Mouse (Mus musculus) liver, postnatal 0 days (tissue): ENCODE measurements around the gene Myom1. TPM values are rescaled to one million over a fixed set of nuclear protein-coding genes. Genes with fewer than 3 reads are reported as not detected.

Experiments
- ATAC-seq: fragments of 200-750 bp; cut with Nextera tagmentation; 2 replicates; pipeline ENCODE4 v1.8.0; 2017; ENCODE audit warnings: mild to moderate bottlenecking, moderate library complexity
- DNase-seq: peaks from one replicate; pipeline ENCODE4 v3.0.0-alpha.2; 2016
- H3K27ac ChIP-seq: fragments of 300-500 bp; sonication (generic); 2 replicates; pipeline ENCODE4 v1.5.1; 2014; ENCODE audit warnings: antibody characterized with exemption, moderate library complexity, mild to moderate bottlenecking, low read depth
- H3K27me3 ChIP-seq: fragments of 300-500 bp; sonication (generic); 2 replicates; pipeline ENCODE4 v1.6.1; 2014; ENCODE audit warnings: low read length, control low read depth, mixed read lengths; ENCODE audit not compliant: insufficient read depth
- H3K36me3 ChIP-seq: fragments of 300-500 bp; sonication (generic); replicated peaks from 2 replicates; pipeline ENCODE4 v1.6.1; 2014; ENCODE audit warnings: mild to moderate bottlenecking, control low read depth, low read length, moderate library complexity, mixed read lengths; ENCODE audit not compliant: insufficient read depth
- H3K4me1 ChIP-seq: fragments of 300-500 bp; sonication (generic); 2 replicates; pipeline ENCODE4 v1.6.1; 2014; ENCODE audit warnings: antibody characterized with exemption, mild to moderate bottlenecking, control low read depth; ENCODE audit not compliant: insufficient read depth
- H3K4me2 ChIP-seq: fragments of 300-500 bp; sonication (generic); 2 replicates; pipeline ENCODE4 v1.6.1; 2014; ENCODE audit warnings: low read depth, mild to moderate bottlenecking, low read length, moderate library complexity, mixed read lengths
- H3K4me3 ChIP-seq: fragments of 300-500 bp; sonication (generic); 2 replicates; pipeline ENCODE4 v1.5.1; 2014; ENCODE audit warnings: low read depth, low read length
- H3K9ac ChIP-seq: fragments of 300-500 bp; sonication (generic); replicated peaks from 2 replicates; pipeline ENCODE4 v1.6.1; 2014; ENCODE audit warnings: mild to moderate bottlenecking, moderate library complexity
- H3K9me3 ChIP-seq: fragments of 300-500 bp; sonication (generic); 2 replicates; pipeline ENCODE4 v1.6.1; 2016; ENCODE audit warnings: mild to moderate bottlenecking, control low read depth, low read length, mixed read lengths
- CTCF ChIP-seq: sonication (generic); IDR thresholded peaks from 2 replicates; pipeline ENCODE4 v1.5.1; 2016; ENCODE audit warnings: antibody characterized with exemption, low read depth
- EP300 ChIP-seq: IDR thresholded peaks from 2 replicates; pipeline ENCODE4 v1.6.1; 2016; ENCODE audit warnings: antibody characterized with exemption, low read depth, mild to moderate bottlenecking
- WGBS: fragments of 180-500 bp; shearing (Covaris S2); extraction: QIAGEN DNeasy Blood & Tissue Kit; methylation state at CpG from one replicate; pipeline ENCODE4 v1.1.7; 2014; ENCODE audit not compliant: insufficient replicate concordance; 5-methylcytosine and 5-hydroxymethylcytosine counted together
- polyA plus RNA-seq: library from polyadenylated mRNA; unstranded; fragments of >200 nt; fragmentation: Nextera tagmentation; extraction: Ambion mirVana; gene quantifications from 2 replicates; pipeline ENCODE4 v1.2.1, GENCODE M21; 2015

Gene Myom1
- polyA plus RNA-seq, 1 experiment from 2014 or later, result 2.1 TPM

- no peaks in the 10 kb centered on the region for H3K27me3 ChIP-seq
- ATAC-seq (no peak), DNase-seq (no peak)
- no peaks in the 10 kb centered on the region for H3K9me3 ChIP-seq
- no peaks in the 10 kb centered on the region for H3K36me3 ChIP-seq
- H3K4me3 ChIP-seq, result no peak overlapping the region
- no peak overlapping the region for H3K9ac ChIP-seq
- no peaks in the 10 kb centered on the region for H3K4me1 ChIP-seq
- WGBS, result 78% methylated on average over 9 of the region's 9 CpGs
- no peak for TF ChIP-seq CTCF
- no peak for TF ChIP-seq EP300
- H3K4me2 ChIP-seq, result no peak overlapping the region
- H3K27ac ChIP-seq, result no peak overlapping the region
Observed at GRCm38 (mm10) chr17:71045591-71045990, 43.2 kb downstream of the Myom1 start.

- Histone ChIP-seq H3K9me3 (no peaks in the 10 kb centered on the region), H3K9ac (no peak overlapping the region), H3K36me3 (no peaks in the 10 kb centered on the region), H3K27ac (no peak overlapping the region), H3K4me2 (no peak overlapping the region), H3K4me1 (no peaks in the 10 kb centered on the region), H3K27me3 (no peaks in the 10 kb centered on the region), H3K4me3 (no peak overlapping the region)
- 83% methylated on average over 4 of the region's 4 CpGs for WGBS
- TF ChIP-seq EP300 (no peak), CTCF (no peak)
- ATAC-seq, result no peak
- DNase-seq, result no peak
Observed at GRCm38 (mm10) chr17:71046856-71047255, 44.4 kb downstream of the Myom1 start.

- H3K4me1 ChIP-seq, result peaks cover 6% of the 10 kb centered on the region; the same call in 1 of the 2 replicates
- H3K4me2 ChIP-seq, result no peak overlapping the region
- no peaks in the 10 kb centered on the region for H3K36me3 ChIP-seq
- no peaks in the 10 kb centered on the region for H3K27me3 ChIP-seq
- no peak overlapping the region for H3K27ac ChIP-seq
- 85% methylated on average over 8 of the region's 8 CpGs for WGBS
- no peak overlapping the region for H3K9ac ChIP-seq
- no peak overlapping the region for H3K4me3 ChIP-seq
- TF ChIP-seq EP300 (no peak), CTCF (no peak)
- no peak for DNase-seq
- no peak for ATAC-seq
- H3K9me3 ChIP-seq, result no peaks in the 10 kb centered on the region
Observed at GRCm38 (mm10) chr17:71049292-71049691, 46.9 kb downstream of the Myom1 start.

GRCm38 (mm10) chr17:71053134-71053708, 50.8 kb downstream of the Myom1 start:
- Histone ChIP-seq H3K4me1 (peaks cover 6% of the 10 kb centered on the region; the same call in 1 of the 2 replicates), H3K9me3 (no peaks in the 10 kb centered on the region), H3K27me3 (no peaks in the 10 kb centered on the region), H3K27ac (no peak overlapping the region), H3K4me2 (no peak overlapping the region), H3K36me3 (no peaks in the 10 kb centered on the region), H3K9ac (no peak overlapping the region), H3K4me3 (no peak overlapping the region)
- DNase-seq (no peak), ATAC-seq (peak; percentile 76)
- TF ChIP-seq CTCF, result no peak
- TF ChIP-seq EP300, result no peak
- WGBS, result 84% methylated on average over 6 of the region's 6 CpGs

GRCm38 (mm10) chr17:71055203-71055894, 52.9 kb downstream of the Myom1 start:
- no peaks in the 10 kb centered on the region for H3K27me3 ChIP-seq
- DNase-seq (no peak), ATAC-seq (no peak)
- no peak for TF ChIP-seq EP300
- no peak for TF ChIP-seq CTCF
- no peak overlapping the region for H3K27ac ChIP-seq
- peaks cover 6% of the 10 kb centered on the region; the same call in 1 of the 2 replicates for H3K4me1 ChIP-seq
- no peak overlapping the region for H3K9ac ChIP-seq
- no peaks in the 10 kb centered on the region for H3K9me3 ChIP-seq
- no peaks in the 10 kb centered on the region for H3K36me3 ChIP-seq
- 75% methylated on average over 8 of the region's 8 CpGs for WGBS
- no peak overlapping the region for H3K4me2 ChIP-seq
- H3K4me3 ChIP-seq, result no peak overlapping the region

GRCm38 (mm10) chr17:71056405-71056804, 54.0 kb downstream of the Myom1 start:
- Histone ChIP-seq H3K27ac (no peak overlapping the region), H3K9me3 (no peaks in the 10 kb centered on the region), H3K4me1 (peaks cover 6% of the 10 kb centered on the region; the same call in 1 of the 2 replicates), H3K9ac (no peak overlapping the region), H3K27me3 (no peaks in the 10 kb centered on the region), H3K4me3 (no peak overlapping the region), H3K36me3 (no peaks in the 10 kb centered on the region), H3K4me2 (no peak overlapping the region)
- no peak for TF ChIP-seq CTCF
- no peak for TF ChIP-seq EP300
- DNase-seq (no peak), ATAC-seq (no peak)
- WGBS, result 22% methylated on average over 7 of the region's 7 CpGs

- no peak overlapping the region for H3K4me3 ChIP-seq
- no peak for ATAC-seq
- no peak for TF ChIP-seq EP300
- TF ChIP-seq CTCF, result no peak
- no peak overlapping the region for H3K4me2 ChIP-seq
- no peaks in the 10 kb centered on the region for H3K9me3 ChIP-seq
- WGBS, result 79% methylated on average over 3 of the region's 3 CpGs
- no peak overlapping the region for H3K27ac ChIP-seq
- peaks cover 9% of the 10 kb centered on the region for H3K4me1 ChIP-seq
- H3K9ac ChIP-seq, result no peak overlapping the region
- no peak for DNase-seq
- H3K27me3 ChIP-seq, result no peaks in the 10 kb centered on the region
- no peaks in the 10 kb centered on the region for H3K36me3 ChIP-seq
Observed at GRCm38 (mm10) chr17:71057758-71058157, 55.3 kb downstream of the Myom1 start.
